Mouse (Mus musculus) embryo, embryonic 10 days (tissue): Measurements from ENCODE around the gene Anxa4.

Experiments used
- DNase-seq: peaks from one replicate; pipeline ENCODE4 v3.0.0-alpha.2; 2015; ENCODE audit warnings: low spot score

Anxa4 gene

DNA sequence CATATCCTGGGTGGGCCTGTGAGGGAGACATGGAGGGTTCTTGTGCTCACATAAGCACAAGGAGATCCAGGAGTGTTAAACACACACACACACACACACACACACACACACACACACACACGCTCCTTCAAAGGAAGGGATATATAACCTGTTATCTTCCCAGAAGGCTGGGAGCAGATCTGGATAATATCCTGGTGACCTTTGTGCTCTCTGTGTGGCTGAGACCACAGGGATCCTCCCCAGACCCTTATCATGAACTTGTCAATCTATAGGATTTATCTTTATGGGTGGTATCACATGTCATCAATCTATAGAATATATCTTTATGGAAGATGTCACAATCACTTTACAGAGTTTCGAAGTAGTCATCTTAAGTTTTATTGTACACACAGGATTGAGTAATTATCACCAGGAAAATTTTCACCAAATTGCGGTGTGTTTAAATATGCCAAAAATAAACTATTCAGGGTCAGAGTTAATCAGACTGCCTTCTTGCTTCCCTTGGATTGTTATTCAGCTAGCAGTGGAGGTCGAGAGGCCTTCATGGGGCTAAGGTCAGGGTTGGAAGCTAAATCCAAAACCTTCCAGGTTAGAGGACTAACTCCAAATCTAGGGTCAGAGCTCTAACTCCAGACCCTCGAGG, 40.4 kb downstream of the Anxa4 start:
- no peak for DNase-seq

- no peak for DNase-seq
Measured at GRCm38 (mm10) chr6:86750961-86751360, 42.4 kb downstream of the Anxa4 start.

GRCm38 (mm10) chr6:86749817-86750216, 43.6 kb downstream of the Anxa4 start:
- no peak for DNase-seq

- DNase-seq, result peak; percentile 32
Measured at GRCm38 (mm10) chr6:86747171-86747570, 46.2 kb downstream of the Anxa4 start.

DNA sequence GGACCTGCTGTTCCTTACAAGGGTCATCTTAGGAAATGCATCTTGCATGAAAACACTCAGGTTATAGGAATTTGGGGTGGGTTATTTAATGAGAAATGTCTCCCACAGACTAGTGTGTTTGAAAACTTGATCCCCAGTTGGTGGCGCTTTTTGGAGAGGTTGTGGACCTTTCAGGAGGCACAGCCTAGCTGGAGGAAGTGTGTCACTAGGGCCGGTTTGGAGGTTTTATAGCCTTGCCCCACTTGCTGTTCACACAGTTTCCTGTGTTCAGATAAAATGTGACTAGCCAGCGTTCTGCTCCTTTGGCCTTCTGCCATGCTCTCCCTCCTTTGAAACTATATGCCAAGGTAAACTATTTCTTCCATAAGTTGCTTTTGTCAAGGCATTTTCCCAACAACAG, 52.7 kb downstream of the Anxa4 start:
- DNase-seq, result no peak

- DNase-seq, result no peak
Measured at GRCm38 (mm10) chr6:86736830-86737229, 56.6 kb downstream of the Anxa4 start.

DNA sequence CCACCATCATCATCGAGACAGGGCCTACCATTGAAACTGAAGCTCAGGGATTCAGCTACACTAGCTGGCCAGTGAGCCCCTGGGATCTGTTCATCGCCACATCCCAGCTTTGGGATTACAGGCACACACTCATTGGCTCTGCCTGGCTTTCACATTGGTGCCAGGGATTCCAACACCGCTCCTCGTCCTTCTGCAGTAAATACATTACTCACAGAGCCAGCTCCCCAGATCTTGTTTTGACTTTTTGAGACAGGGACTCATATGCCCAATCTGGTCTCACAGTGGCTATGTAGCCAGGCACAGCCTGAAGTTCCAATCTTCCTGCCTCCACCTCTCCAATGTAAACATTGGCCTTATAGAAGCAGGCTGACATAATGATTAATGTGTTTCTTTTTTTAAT, 57.1 kb downstream of the Anxa4 start:
- no peak for DNase-seq

- peak; percentile 97 for DNase-seq
Measured at GRCm38 (mm10) chr6:86733183-86733876, 60.1 kb downstream of the Anxa4 start, which contains the start of gene Gmcl1. Gmcl1 (minus strand) TSS chr6:86733383.

GRCm38 (mm10) chr6:86732276-86733173, 60.9 kb downstream of the Anxa4 start:
- peak; percentile 33 for DNase-seq

DNA sequence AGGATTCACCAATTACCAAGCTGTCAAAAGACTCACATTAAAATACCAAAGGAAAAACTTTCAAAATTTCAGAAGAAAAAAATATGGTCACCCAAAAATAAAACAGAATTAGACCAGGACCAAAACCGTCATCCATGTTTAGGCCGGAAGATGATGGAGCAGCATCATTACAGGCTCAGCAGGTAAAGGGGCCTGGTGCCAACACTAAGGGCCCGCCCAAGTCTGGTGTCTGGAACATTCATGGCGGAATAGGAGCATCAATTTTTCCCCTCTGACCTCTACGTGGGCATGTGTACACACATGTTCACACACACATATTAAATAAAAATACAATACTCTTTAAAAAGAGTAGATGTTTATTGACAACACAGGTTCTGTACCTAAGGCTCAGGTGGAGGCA, 64.7 kb downstream of the Anxa4 start:
- no peak for DNase-seq

DNA sequence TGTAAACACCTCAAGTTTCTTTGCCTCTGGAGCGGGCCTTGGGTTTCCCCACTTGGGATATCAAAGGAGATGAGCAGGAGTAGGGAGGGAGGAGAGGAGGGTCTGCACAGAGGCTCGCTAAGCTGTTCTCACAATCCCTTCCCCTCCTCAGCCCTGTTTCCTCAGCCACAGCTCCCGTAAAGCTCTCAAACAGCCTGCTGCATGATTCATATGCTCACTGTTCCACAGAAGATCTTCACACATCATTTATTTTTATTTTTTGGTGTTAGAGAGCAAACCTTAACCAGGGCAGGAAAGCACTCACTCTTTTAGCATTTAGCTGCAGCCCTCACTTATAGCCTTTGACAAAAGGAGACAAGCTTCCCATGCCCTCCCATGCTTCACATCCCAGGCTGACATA, 71.4 kb downstream of the Anxa4 start:
- no peak for DNase-seq

GRCm38 (mm10) chr6:86708072-86708774, 85.2 kb downstream of the Anxa4 start:
- no peak for DNase-seq

DNA sequence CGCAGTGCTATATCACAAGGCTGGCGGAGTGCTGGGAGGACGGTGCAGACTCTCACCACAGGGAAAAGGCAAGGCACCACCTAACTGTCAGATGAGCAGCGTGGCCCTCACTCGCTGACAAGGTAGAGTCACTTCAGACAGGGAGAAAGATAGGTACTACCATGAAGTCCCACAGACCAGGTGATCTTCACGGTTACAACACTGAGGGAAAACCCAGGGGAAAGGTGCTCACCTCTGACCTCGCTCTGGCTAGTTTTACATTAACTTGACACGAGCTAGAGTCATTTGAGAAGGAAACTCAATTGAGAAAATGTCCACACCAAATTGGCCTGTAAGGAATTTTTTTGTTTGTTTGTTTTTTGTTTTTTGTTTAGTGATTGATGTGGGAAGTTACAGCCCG, 90.8 kb downstream of the Anxa4 start:
- DNase-seq, result no peak

GRCm38 (mm10) chr6:86697903-86698302, 95.5 kb downstream of the Anxa4 start:
- no peak for DNase-seq

- no peak for DNase-seq
Measured at GRCm38 (mm10) chr6:86696213-86696612, 97.2 kb downstream of the Anxa4 start.

- DNase-seq, result peak; percentile 62
Measured at GRCm38 (mm10) chr6:86694465-86694864, 98.9 kb downstream of the Anxa4 start.

- no peak for DNase-seq
Measured at GRCm38 (mm10) chr6:86689671-86690070, 103.7 kb downstream of the Anxa4 start.

DNA sequence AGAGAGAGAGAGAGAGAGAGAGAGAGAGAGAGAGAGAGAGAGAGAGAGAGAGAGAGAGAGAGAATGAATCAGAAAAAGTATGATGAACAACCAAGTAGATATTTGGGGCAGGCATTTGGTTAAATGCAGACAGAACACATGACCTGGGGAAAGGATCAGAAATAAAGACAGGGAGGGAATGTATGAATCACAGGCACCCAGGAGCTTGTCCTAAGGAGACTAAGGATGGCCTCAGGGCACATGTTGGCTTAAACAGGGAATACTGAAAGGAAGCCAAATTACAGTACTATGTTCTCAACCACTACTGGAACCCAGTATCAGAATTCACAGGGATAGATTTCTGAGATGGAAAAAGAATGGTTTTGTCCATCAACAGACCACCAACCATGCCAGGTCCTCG, 106.4 kb downstream of the Anxa4 start:
- no peak for DNase-seq
